Mouse (Mus musculus) CH12.LX (cell line): ENCODE data around the gene Sestd1. TPM values are rescaled to one million over a fixed set of nuclear protein-coding genes. Genes with fewer than 3 reads are reported as not detected.

Experiments used
- DNase-seq: peaks from one replicate; pipeline ENCODE4 v3.0.0-alpha.2; 2013; ENCODE audit errors: extremely low read depth
- H3K27ac ChIP-seq: 2 replicates; pipeline ENCODE4 v1.5.1; 2012; ENCODE audit warnings: low read depth, mild to moderate bottlenecking, control low read depth, moderate library complexity; ENCODE audit not compliant: insufficient read depth
- H3K27me3 ChIP-seq: replicated peaks from 2 replicates; pipeline ENCODE3; 2012; ENCODE audit warnings: inconsistent platforms
- H3K36me3 ChIP-seq, 2 experiments: replicated peaks in 1 of 2; 2 replicates each; pipeline versions ENCODE3 to v1.6.1; 2012; ENCODE audit warnings: inconsistent platforms in 1 of 2, low read length in 1 of 2, mild to moderate bottlenecking in 1 of 2, mixed read lengths in 1 of 2, moderate library complexity in 1 of 2; ENCODE audit not compliant: control insufficient read depth in 1 of 2, insufficient read depth in 1 of 2
- H3K4me1 ChIP-seq, 2 experiments: 2 replicates each; pipeline ENCODE4 v1.6.1; 2012; ENCODE audit warnings: inconsistent platforms in 1 of 2, moderate library complexity in 1 of 2; ENCODE audit not compliant: insufficient read depth in 2 of 2, control insufficient read depth in 1 of 2
- H3K4me2 ChIP-seq: 2 replicates; pipeline ENCODE4 v1.6.1; 2012; ENCODE audit warnings: low read depth, mild to moderate bottlenecking, control low read depth; ENCODE audit not compliant: poor library complexity, insufficient read depth, severe bottlenecking
- H3K4me3 ChIP-seq, 3 experiments: fragments of 150-350 bp in 1 of 3; sonication (generic) in 1 of 3; replicated peaks in 1 of 3; 2 replicates each; pipeline versions ENCODE3 to v1.5.1; 2011 to 2012; ENCODE audit warnings: low read depth in 2 of 3, low read length in 2 of 3, mild to moderate bottlenecking in 2 of 3, moderate library complexity in 2 of 3, control low read depth in 1 of 3, improper control_type of control experiment in 1 of 3, inconsistent platforms in 1 of 3, mixed read lengths in 1 of 3; ENCODE audit not compliant: poor library complexity in 1 of 3
- H3K79me2 ChIP-seq: replicated peaks from 2 replicates; pipeline ENCODE4 v1.6.1; 2012; ENCODE audit warnings: mild to moderate bottlenecking, moderate library complexity; ENCODE audit not compliant: control insufficient read depth, poor library complexity, insufficient read depth, severe bottlenecking; ENCODE audit errors: extremely low read depth
- H3K9ac ChIP-seq: 2 replicates; pipeline ENCODE4 v1.6.1; 2012; ENCODE audit warnings: low read depth, mild to moderate bottlenecking, control low read depth, moderate library complexity; ENCODE audit not compliant: insufficient read depth
- H3K9me3 ChIP-seq: replicated peaks from 2 replicates; pipeline ENCODE3; 2012; ENCODE audit warnings: low read length, inconsistent platforms, mixed read lengths
- BHLHE40 ChIP-seq: IDR thresholded peaks from 2 replicates; pipeline ENCODE4 v1.6.1; 2011; ENCODE audit warnings: mild to moderate bottlenecking, low read depth, low read length, improper control_type of control experiment
- CHD1 ChIP-seq: IDR thresholded peaks from 2 replicates; pipeline ENCODE4 v1.6.1; 2012; ENCODE audit warnings: low read depth, low read length, improper control_type of control experiment, inconsistent platforms
- CHD2 ChIP-seq: IDR thresholded peaks from 2 replicates; pipeline ENCODE4 v1.6.1; 2011; ENCODE audit warnings: low read length, improper control_type of control experiment
- CTCF ChIP-seq, 2 experiments: IDR thresholded peaks in 1 of 2; conservative IDR thresholded peaks in 1 of 2; 2 replicates each; pipeline ENCODE4 v1.5.1; 2011 to 2012; ENCODE audit warnings: low read depth in 2 of 2, low read length in 2 of 2, improper control_type of control experiment in 1 of 2, inconsistent platforms in 1 of 2, mild to moderate bottlenecking in 1 of 2, moderate library complexity in 1 of 2
- E2F4 ChIP-seq: IDR thresholded peaks from 2 replicates; pipeline ENCODE4 v1.6.1; 2011; ENCODE audit warnings: low read depth, low read length, improper control_type of control experiment; ENCODE audit not compliant: insufficient replicate concordance
- EP300 ChIP-seq: IDR thresholded peaks from 2 replicates; pipeline ENCODE4 v1.6.1; 2011; ENCODE audit warnings: low read length, improper control_type of control experiment
- IRF4 ChIP-seq: IDR thresholded peaks from 2 replicates; pipeline ENCODE4 v1.6.1; 2014; ENCODE audit warnings: low read depth, mild to moderate bottlenecking, inconsistent platforms, low read length, improper control_type of control experiment
- KAT2A ChIP-seq: IDR thresholded peaks from 2 replicates; pipeline ENCODE4 v1.6.1; 2012; ENCODE audit warnings: low read length, improper control_type of control experiment, inconsistent platforms; ENCODE audit not compliant: insufficient replicate concordance
- MEF2A ChIP-seq: IDR thresholded peaks from 2 replicates; pipeline ENCODE4 v1.6.1; 2014; ENCODE audit warnings: low read depth, mild to moderate bottlenecking, inconsistent platforms, low read length, improper control_type of control experiment, borderline replicate concordance
- MXI1 ChIP-seq: IDR thresholded peaks from 2 replicates; pipeline ENCODE4 v1.6.1; 2011; ENCODE audit warnings: mild to moderate bottlenecking, low read depth, low read length, improper control_type of control experiment
- MYC ChIP-seq: IDR thresholded peaks from 2 replicates; pipeline ENCODE4 v1.6.1; 2011; ENCODE audit warnings: low read depth, mild to moderate bottlenecking, improper control_type of control experiment, low read length
- NELFE ChIP-seq: IDR thresholded peaks from 2 replicates; pipeline ENCODE4 v1.6.1; 2011; ENCODE audit warnings: low read depth, low read length, improper control_type of control experiment
- NRF1 ChIP-seq: IDR thresholded peaks from 2 replicates; pipeline ENCODE4 v1.6.1; 2014; ENCODE audit warnings: low read depth, mild to moderate bottlenecking, inconsistent platforms, low read length, improper control_type of control experiment, moderate library complexity
- RAD21 ChIP-seq: IDR thresholded peaks from 2 replicates; pipeline ENCODE4 v1.6.1; 2011; ENCODE audit warnings: low read depth, mild to moderate bottlenecking, low read length, improper control_type of control experiment, moderate library complexity
- RCOR1 ChIP-seq: conservative IDR thresholded peaks from 2 replicates; pipeline ENCODE4 v1.6.1; 2012; ENCODE audit warnings: low read depth, mild to moderate bottlenecking, inconsistent platforms, low read length, improper control_type of control experiment
- SIN3A ChIP-seq: IDR thresholded peaks from 2 replicates; pipeline ENCODE4 v1.6.1; 2012; ENCODE audit warnings: low read length, improper control_type of control experiment, inconsistent platforms
- TCF12 ChIP-seq: IDR thresholded peaks from 2 replicates; pipeline ENCODE4 v1.6.1; 2014; ENCODE audit warnings: low read depth, mild to moderate bottlenecking, inconsistent platforms, low read length, improper control_type of control experiment
- USF1 ChIP-seq: IDR thresholded peaks from 2 replicates; pipeline ENCODE4 v1.6.1; 2014; ENCODE audit warnings: low read depth, mild to moderate bottlenecking, inconsistent platforms, low read length, improper control_type of control experiment
- USF2 ChIP-seq: conservative IDR thresholded peaks from 2 replicates; pipeline ENCODE4 v1.6.1; 2011; ENCODE audit warnings: low read depth, low read length, improper control_type of control experiment
- ZC3H11A ChIP-seq: IDR thresholded peaks from 2 replicates; pipeline ENCODE4 v1.6.1; 2012; ENCODE audit warnings: low read depth, mild to moderate bottlenecking, inconsistent platforms, low read length, improper control_type of control experiment
- ZKSCAN1 ChIP-seq: IDR thresholded peaks from 2 replicates; pipeline ENCODE4 v1.6.1; 2012; ENCODE audit warnings: low read depth, inconsistent platforms, low read length, improper control_type of control experiment, borderline replicate concordance
- ZMIZ1 ChIP-seq: IDR thresholded peaks from 2 replicates; pipeline ENCODE4 v1.6.1; 2012; ENCODE audit warnings: low read depth, mild to moderate bottlenecking, inconsistent platforms, low read length, improper control_type of control experiment
- dilution Hi-C: fragments of 300-500 bp; cut with MboI; formaldehyde crosslinking; loops from 2 replicates; pipeline ENCODE4 v1.14.3; 2020; ENCODE audit warnings: low sequenced_read_pairs; ENCODE audit not compliant: extremely low pct_unique_long_range_greater_than_20kb, extremely low pct_ligation_motif_present
- in situ Hi-C: fragments of 300-500 bp; cut with MboI; formaldehyde crosslinking; loops from 3 replicates; pipeline ENCODE4 v1.14.3; 2019; ENCODE audit warnings: low sequenced_read_pairs, low pct_ligation_motif_present, low pct_unique_long_range_greater_than_20kb, mixed read lengths
- polyA plus RNA-seq: library from polyadenylated mRNA; unstranded; fragments of >175 nt; gene quantifications from 2 replicates; pipeline ENCODE4 v1.2.1, GENCODE M21; 2012; ENCODE audit warnings: low read depth; ENCODE audit not compliant: insufficient read length
- total RNA-seq, 2 experiments: library from RNA; depleted of rRNA; stranded (reverse); fragments of 300-350 nt in 1 of 2; fragments of >200 nt in 1 of 2; gene quantifications; 2 replicates each; pipeline ENCODE4 v1.2.3; 2012 to 2014

Gene Sestd1
- total and polyA plus RNA-seq, 3 experiments: not detected

DNA sequence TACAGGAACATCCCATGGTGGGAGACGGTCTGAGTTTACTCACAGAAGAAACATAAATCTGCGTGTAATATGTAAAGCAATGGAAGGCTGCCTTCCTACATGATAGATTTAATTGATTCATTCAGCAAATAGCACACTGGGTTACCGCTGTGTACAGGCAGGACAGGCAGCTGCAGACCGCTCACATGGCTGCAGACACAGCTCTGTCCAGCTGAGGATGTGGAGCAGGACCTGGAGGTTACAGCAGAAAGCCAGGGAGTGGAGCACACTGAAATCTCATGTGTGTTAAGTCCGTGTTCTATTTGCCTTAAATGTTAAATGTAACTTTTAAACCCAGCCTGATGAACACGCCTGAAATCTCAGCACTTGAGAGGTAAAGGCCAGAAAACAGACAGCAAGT is 38.1 kb downstream of the Sestd1 start:
- H3K4me1 ChIP-seq: no peaks in the 10 kb centered on the region
- no peak overlapping the region for H3K9ac ChIP-seq
- H3K27ac ChIP-seq: no peak overlapping the region
- in situ Hi-C loops (no loop called here), dilution Hi-C loops (no loop called here)
- peaks cover 69% of the 10 kb centered on the region for H3K9me3 ChIP-seq
- H3K36me3 ChIP-seq: no peaks in the 10 kb centered on the region
- H3K79me2 ChIP-seq: no peaks in the 10 kb centered on the region
- H3K27me3 ChIP-seq: no peaks in the 10 kb centered on the region
- TF ChIP-seq TCF12 (no peak), NELFE (no peak), CHD2 (no peak), SIN3A (no peak), RCOR1 (no peak), E2F4 (no peak), NRF1 (no peak), EP300 (no peak), ZMIZ1 (no peak), BHLHE40 (no peak), MXI1 (no peak), USF2 (no peak), MYC (no peak), MEF2A (no peak), ZC3H11A (no peak)
- no peak for DNase-seq
- H3K4me3 ChIP-seq: no peak overlapping the region
- no peak overlapping the region for H3K4me2 ChIP-seq

DNA sequence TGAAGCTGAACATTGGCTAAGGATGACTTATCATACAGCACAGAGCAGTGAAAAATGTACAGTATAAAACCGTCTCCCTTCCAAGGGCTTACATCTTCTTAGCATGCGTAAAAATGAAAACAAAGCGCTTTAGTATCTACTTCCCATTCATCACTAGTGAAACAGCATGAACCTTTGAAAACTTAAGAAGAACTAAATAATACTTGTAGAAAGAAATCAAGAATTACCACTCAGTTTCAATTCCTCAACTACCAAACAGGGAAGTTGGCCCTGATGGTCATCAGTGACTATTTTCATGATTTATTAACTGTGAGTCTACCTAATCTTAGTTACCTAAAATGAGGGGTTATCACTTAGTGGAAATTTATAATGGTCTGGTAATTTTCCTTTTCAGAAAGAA is 41.8 kb downstream of the Sestd1 start:
- TF ChIP-seq RAD21 (no peak), ZKSCAN1 (no peak), ZMIZ1 (no peak), MXI1 (no peak), CHD1 (no peak), USF1 (no peak), KAT2A (no peak), CHD2 (no peak), CTCF (conservative IDR thresholded peaks at IDR 0.05 in 1 of 2, IDR thresholded peaks at IDR 0.05 in 1 of 2; ENCODE audit: low read depth in 2 of 2, low read length in 2 of 2) (no peak), BHLHE40 (no peak), EP300 (no peak), IRF4 (no peak)
- in situ Hi-C loops: no loop called here
- Histone ChIP-seq H3K4me1 (no peaks in the 10 kb centered on the region), H3K79me2 (no peaks in the 10 kb centered on the region), H3K27me3 (no peaks in the 10 kb centered on the region), H3K36me3 (no peaks in the 10 kb centered on the region), H3K4me3 (no peak overlapping the region), H3K9me3 (peaks cover 66% of the 10 kb centered on the region), H3K4me2 (no peak overlapping the region), H3K9ac (no peak overlapping the region), H3K27ac (no peak overlapping the region)
- dilution Hi-C loops: no loop called here
- DNase-seq: no peak
